ENCODE assay signal across 11 mouse cellular contexts in the genomic region with DNA sequence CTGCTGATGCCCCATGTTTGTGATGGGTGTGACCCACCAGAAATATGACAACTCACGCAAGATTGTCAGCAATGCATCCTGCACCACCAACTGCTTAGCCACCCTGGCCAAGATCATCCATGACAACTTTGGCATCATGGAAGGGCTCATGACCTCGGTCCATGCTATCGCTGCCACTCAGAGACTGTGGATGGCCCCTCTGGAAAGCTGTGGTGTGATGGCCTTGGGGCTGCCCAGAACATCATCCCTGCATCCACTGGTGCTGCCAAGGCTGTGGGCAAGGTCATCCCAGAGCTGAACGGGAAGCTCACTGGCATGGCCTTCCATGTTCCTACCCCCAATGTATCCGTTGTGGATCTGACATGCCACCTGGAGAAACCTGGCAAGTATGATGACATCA. TPM values are rescaled to one million over a fixed set of nuclear protein-coding genes. Genes with fewer than 3 reads are reported as not detected.
"Had no signal": no experiment of that assay in that cellular context is flagged by ENCODE, and none has a peak within 500 bp of the region (broad histone marks: within the 10 kb centered on the region; RNA-seq: fewer than 3 reads in every experiment).

No protein-coding gene starts in this region.

RNA-seq across cellular contexts. Expression of gene Gli1, which starts 28.3 kb away (rescaled TPM):
- total RNA-seq: neutrophil, adult 5-6 weeks had no signal

RNA-seq across cellular contexts. Expression of gene Inhbe, which starts 40.7 kb away (rescaled TPM):
- polyA plus RNA-seq: neural tube, embryonic 12.5 days; neural tube, embryonic 13.5 days; neural tube, embryonic 15.5 days; small intestine, adult 2 months; spleen, adult 2 months; stomach, embryonic 14.5 days; testis, adult 2 months; thymus, adult 2 months; thymus, postnatal 0 days; urinary bladder, adult 2 months had no signal
